Mouse (Mus musculus) stomach, postnatal 0 days (tissue): ENCODE results near the gene Ryr1. TPM values are rescaled to one million over a fixed set of nuclear protein-coding genes. Genes with fewer than 3 reads are reported as not detected.

Source experiments
- ATAC-seq: fragments of 200-750 bp; cut with Nextera tagmentation; 2 replicates; pipeline ENCODE4 v1.8.0; 2017; ENCODE audit not compliant: low FRiP score, low TSS enrichment
- DNase-seq: peaks from one replicate; pipeline ENCODE4 v3.0.0-alpha.2; 2016; ENCODE audit warnings: low spot score
- H3K27ac ChIP-seq: fragments of 300-500 bp; sonication (generic); replicated peaks from 2 replicates; pipeline ENCODE4 v1.5.1; 2014; ENCODE audit warnings: mild to moderate bottlenecking, control low read depth
- H3K27me3 ChIP-seq: fragments of 300-500 bp; sonication (generic); 2 replicates; pipeline ENCODE4 v1.6.1; 2014; ENCODE audit warnings: low read length; ENCODE audit not compliant: control insufficient read depth, insufficient read depth
- H3K36me3 ChIP-seq: fragments of 300-500 bp; sonication (generic); 2 replicates; pipeline ENCODE4 v1.6.1; 2014; ENCODE audit warnings: low read length, mixed read lengths; ENCODE audit not compliant: control insufficient read depth, insufficient read depth
- H3K4me1 ChIP-seq: fragments of 300-500 bp; sonication (generic); replicated peaks from 2 replicates; pipeline ENCODE4 v1.6.1; 2014; ENCODE audit warnings: antibody characterized with exemption; ENCODE audit not compliant: control insufficient read depth, insufficient read depth
- H3K4me2 ChIP-seq: fragments of 300-500 bp; sonication (generic); replicated peaks from 2 replicates; pipeline ENCODE4 v1.6.1; 2014; ENCODE audit warnings: low read depth, mild to moderate bottlenecking, control low read depth, moderate library complexity
- H3K4me3 ChIP-seq: fragments of 300-500 bp; sonication (generic); 2 replicates; pipeline ENCODE4 v1.5.1; 2014; ENCODE audit warnings: low read depth, low read length, control low read depth
- H3K9ac ChIP-seq: fragments of 300-500 bp; sonication (generic); 2 replicates; pipeline ENCODE4 v1.6.1; 2014; ENCODE audit warnings: mild to moderate bottlenecking, low read length, control low read depth, mixed read lengths
- H3K9me3 ChIP-seq: fragments of 300-500 bp; sonication (generic); 2 replicates; pipeline ENCODE4 v1.6.1; 2016; ENCODE audit warnings: low read length; ENCODE audit not compliant: control insufficient read depth
- CTCF ChIP-seq: IDR thresholded peaks from 2 replicates; pipeline ENCODE4 v1.5.1; 2016; ENCODE audit warnings: antibody characterized with exemption, low read depth, mild to moderate bottlenecking, moderate library complexity
- EP300 ChIP-seq: optimal IDR thresholded peaks from 2 replicates; pipeline ENCODE3; 2016; ENCODE audit warnings: antibody characterized with exemption
- whole genome bisulfite sequencing: fragments of 180-500 bp; shearing (Covaris S2); extraction: QIAGEN DNeasy Blood & Tissue Kit; methylation state at CpG from one replicate; pipeline ENCODE4 v1.1.7; 2014; 5-methylcytosine and 5-hydroxymethylcytosine counted together
- polyA plus RNA-seq: library from polyadenylated mRNA; unstranded; fragments of >200 nt; fragmentation: Nextera tagmentation; extraction: Ambion mirVana; gene quantifications from 2 replicates; pipeline ENCODE4 v1.2.1, GENCODE M21; 2015

Ryr1 gene
- polyA plus RNA-seq, 1 experiment from 2014 or later: 0.11 TPM

- Histone ChIP-seq H3K27me3 (no peaks in the 10 kb centered on the region; the same call in 1 of the 2 replicates), H3K27ac (no peak overlapping the region)
Measured at GRCm38 (mm10) chr7:29023514-29023913, 101.5 kb downstream of the Ryr1 start.

GRCm38 (mm10) chr7:29022479-29022878 lies 102.5 kb downstream of the Ryr1 start:
- 0 out of 2 replicates have a peak, but pooled peaks have one; percentile 22 for ATAC-seq
- Histone ChIP-seq H3K27ac (no peak overlapping the region), H3K4me2 (no peak overlapping the region), H3K4me1 (peaks cover 3% of the 10 kb centered on the region; the same call in 1 of the 2 replicates), H3K36me3 (no peaks in the 10 kb centered on the region), H3K27me3 (no peaks in the 10 kb centered on the region; the same call in 1 of the 2 replicates), H3K9me3 (no peaks in the 10 kb centered on the region), H3K4me3 (no peak overlapping the region), H3K9ac (no peak overlapping the region)
- WGBS: 92% methylated on average over 8 of the region's 8 CpGs
- no peak for DNase-seq
- TF ChIP-seq EP300 (no peak), CTCF (no peak)

More at GRCm38 (mm10) chr7:29023514-29023913, 101.5 kb downstream of the Ryr1 start:
- no peak for DNase-seq
- no peak for TF ChIP-seq EP300
- no peak for TF ChIP-seq CTCF
- no peaks in the 10 kb centered on the region for H3K9me3 ChIP-seq
- H3K4me2 ChIP-seq: no peak overlapping the region
- no peak for ATAC-seq
- no peak overlapping the region for H3K4me3 ChIP-seq
- H3K36me3 ChIP-seq: no peaks in the 10 kb centered on the region
- H3K9ac ChIP-seq: no peak overlapping the region
- H3K4me1 ChIP-seq: peaks cover 3% of the 10 kb centered on the region; the same call in 1 of the 2 replicates
- 88% methylated on average over 8 of the region's 8 CpGs for WGBS

GRCm38 (mm10) chr7:29019447-29020220 lies 105.3 kb downstream of the Ryr1 start:
- Histone ChIP-seq H3K27me3 (no peaks in the 10 kb centered on the region; the same call in 1 of the 2 replicates), H3K9me3 (no peaks in the 10 kb centered on the region), H3K4me3 (peak overlapping the region; percentile 39), H3K9ac (peak overlapping the region; percentile 38; the same call in 1 of the 2 replicates), H3K27ac (no peak overlapping the region), H3K4me2 (peak overlapping the region; percentile 54), H3K4me1 (peaks cover 3% of the 10 kb centered on the region; the same call in 1 of the 2 replicates), H3K36me3 (no peaks in the 10 kb centered on the region)
- TF ChIP-seq EP300: no peak
- no peak for TF ChIP-seq CTCF
- 3% methylated on average over 83 of the region's 88 CpGs for WGBS
- DNase-seq (no peak), ATAC-seq (no peak)

DNA sequence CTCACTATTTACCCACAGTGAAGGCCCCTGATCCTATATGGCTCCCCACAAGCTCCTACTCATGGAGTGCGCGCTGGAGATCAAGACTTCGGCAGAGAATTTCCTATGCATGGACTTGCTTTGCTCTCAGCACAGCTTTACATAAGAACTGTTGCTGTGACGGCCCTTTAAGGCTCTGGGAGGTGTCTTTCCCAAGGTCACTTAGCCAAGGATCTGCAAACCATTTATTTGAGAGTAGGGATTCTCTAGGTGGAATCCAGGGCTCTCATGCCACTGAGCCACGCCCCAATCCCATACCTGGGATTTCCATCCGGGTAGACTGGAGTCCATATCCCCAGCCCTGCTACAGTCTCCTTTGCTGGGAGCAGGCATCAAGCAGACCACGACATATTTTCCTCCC lies 107.8 kb downstream of the Ryr1 start:
- H3K36me3 ChIP-seq: no peaks in the 10 kb centered on the region
- WGBS: 83% methylated on average over 7 of the region's 7 CpGs
- no peak for TF ChIP-seq EP300
- TF ChIP-seq CTCF: no peak
- H3K4me3 ChIP-seq: no peak overlapping the region
- H3K9ac ChIP-seq: no peak overlapping the region
- H3K27ac ChIP-seq: no peak overlapping the region
- DNase-seq (no peak), ATAC-seq (no peak)
- H3K9me3 ChIP-seq: no peaks in the 10 kb centered on the region
- peaks cover 3% of the 10 kb centered on the region; the same call in 1 of the 2 replicates for H3K4me1 ChIP-seq
- no peaks in the 10 kb centered on the region; the same call in 1 of the 2 replicates for H3K27me3 ChIP-seq
- H3K4me2 ChIP-seq: no peak overlapping the region

- Histone ChIP-seq H3K27me3 (no peaks in the 10 kb centered on the region; the same call in 1 of the 2 replicates), H3K4me2 (no peak overlapping the region), H3K27ac (no peak overlapping the region), H3K4me3 (no peak overlapping the region), H3K4me1 (peaks cover 3% of the 10 kb centered on the region; the same call in 1 of the 2 replicates), H3K36me3 (no peaks in the 10 kb centered on the region), H3K9me3 (no peaks in the 10 kb centered on the region), H3K9ac (no peak overlapping the region)
- whole genome bisulfite sequencing: 90% methylated on average over 7 of the region's 7 CpGs
- DNase-seq (no peak), ATAC-seq (no peak)
- TF ChIP-seq EP300 (no peak), CTCF (no peak)
Measured at GRCm38 (mm10) chr7:29016440-29016839, 108.5 kb downstream of the Ryr1 start.

DNA sequence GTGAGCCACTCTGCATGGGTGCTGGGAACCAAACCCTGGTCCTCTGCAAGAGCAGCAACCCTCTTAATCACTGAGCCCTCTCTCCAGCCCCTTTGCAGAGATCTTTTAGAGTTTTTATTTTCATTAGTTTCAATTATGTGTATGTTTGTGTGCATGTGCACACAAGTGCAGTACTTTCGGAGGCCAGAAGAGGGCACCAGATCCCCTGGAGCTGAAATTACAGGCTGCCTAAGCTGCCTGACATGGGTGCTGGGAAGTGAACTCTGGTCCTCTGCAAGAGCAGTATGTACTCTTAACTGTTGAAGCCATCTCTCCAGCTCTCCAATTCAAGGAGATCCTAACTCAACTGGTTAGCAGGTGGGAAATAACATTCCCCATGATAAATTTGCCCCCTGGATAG lies 110.0 kb downstream of the Ryr1 start:
- Histone ChIP-seq H3K4me3 (no peak overlapping the region), H3K9me3 (no peaks in the 10 kb centered on the region), H3K4me1 (peaks cover 3% of the 10 kb centered on the region; the same call in 1 of the 2 replicates), H3K27me3 (no peaks in the 10 kb centered on the region; the same call in 1 of the 2 replicates), H3K27ac (no peak overlapping the region), H3K4me2 (no peak overlapping the region), H3K9ac (no peak overlapping the region), H3K36me3 (no peaks in the 10 kb centered on the region)
- DNase-seq: no peak
- ATAC-seq: no peak
- 93% methylated on average over 1 of the region's 1 CpGs for WGBS
- TF ChIP-seq CTCF (peak; percentile 45), EP300 (no peak)
